Mouse (Mus musculus): ENCODE measurements around the gene Tspan18. TPM values are rescaled to one million over a fixed set of nuclear protein-coding genes. Genes with fewer than 3 reads are reported as not detected.

Gene Tspan18
- total RNA-seq, 1 experiment = 1.4 TPM

DNA sequence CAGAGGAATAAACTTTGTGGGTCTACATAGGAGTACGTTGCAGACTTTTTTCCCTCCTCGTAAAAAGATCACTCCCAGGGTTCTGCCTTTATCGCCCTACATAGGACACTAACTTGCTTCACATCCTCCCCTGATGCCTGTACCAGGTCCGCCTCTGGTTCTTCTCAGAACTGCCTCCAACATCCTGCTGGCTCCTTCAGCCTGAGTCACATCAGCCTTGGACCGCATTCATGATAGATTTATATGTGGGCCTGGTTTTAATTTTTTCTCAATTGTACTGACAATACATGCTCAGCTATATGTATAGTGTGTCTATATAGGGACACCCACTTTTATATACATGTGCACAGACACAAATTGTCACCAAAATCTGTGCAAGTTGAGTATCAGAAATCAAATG, 14.0 kb downstream of the Tspan18 start:
- no peak overlapping the region for H3K27ac ChIP-seq (ENCODE audit: insufficient read depth, low read depth, low read length, poor library complexity, severe bottlenecking)
- in situ Hi-C loops (cut with MboI; ENCODE audit: low sequenced_read_pairs in 2 of 2, unreplicated experiment in 2 of 2) = no loop called here

DNA sequence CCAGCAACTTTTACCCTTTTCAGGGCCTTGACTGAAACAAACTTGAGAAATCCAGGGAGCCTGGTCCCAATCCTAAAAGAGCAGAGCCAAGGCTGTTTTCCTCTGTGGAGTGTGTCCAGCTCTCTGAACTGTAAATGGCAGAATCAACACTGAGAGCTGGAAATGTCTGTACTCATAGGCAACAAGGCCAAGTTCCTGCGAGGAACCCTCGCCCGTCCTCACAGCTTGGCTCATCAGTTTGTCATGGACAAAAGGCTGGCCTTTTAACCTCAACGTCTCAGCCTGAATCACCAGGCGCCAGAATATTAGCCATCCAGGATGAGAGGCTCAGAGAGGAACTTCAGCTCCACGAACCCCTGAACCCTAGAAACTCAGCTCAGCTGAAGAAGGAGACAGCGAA, 14.7 kb downstream of the Tspan18 start:
- no peaks in the 10 kb centered on the region for H3K9me3 ChIP-seq (ENCODE audit: control insufficient read depth, insufficient read depth, low read depth, low read length)
- no peak overlapping the region for H3K9ac ChIP-seq (ENCODE audit: insufficient read depth, low read depth, low read length, poor library complexity, severe bottlenecking)
- DNase-seq (ENCODE audit: low read depth, low spot score) = no peak
- no peaks in the 10 kb centered on the region for H3K4me1 ChIP-seq (ENCODE audit: control insufficient read depth in 2 of 2, insufficient read depth in 2 of 2, low read length in 2 of 2, poor library complexity in 1 of 2)
- no peaks in the 10 kb centered on the region for H3K36me3 ChIP-seq (ENCODE audit: control insufficient read depth, insufficient read depth, low read length, poor library complexity, severe bottlenecking)
- H3K27ac ChIP-seq (ENCODE audit: insufficient read depth, low read depth, low read length, poor library complexity, severe bottlenecking) = no peak overlapping the region
- in situ Hi-C loops (cut with MboI; ENCODE audit: low sequenced_read_pairs in 2 of 2, unreplicated experiment in 2 of 2) = no loop called here
- TF ChIP-seq MAFK (IDR thresholded peaks at IDR 0.05; ENCODE audit: insufficient read depth, low read depth, low read length) (no peak), HCFC1 (IDR thresholded peaks at IDR 0.05; ENCODE audit: borderline replicate concordance, insufficient read depth, low read length) (no peak), ZNF384 (IDR thresholded peaks at IDR 0.05; ENCODE audit: low read depth, low read length) (no peak), ZC3H11A (IDR thresholded peaks at IDR 0.05; ENCODE audit: borderline replicate concordance, low read depth, low read length) (no peak), CHD2 (IDR thresholded peaks at IDR 0.05; ENCODE audit: low read depth, low read length) (no peak)
- no peak overlapping the region for H3K4me3 ChIP-seq (ENCODE audit: insufficient read depth in 1 of 2, low read depth in 1 of 2, low read length in 2 of 2, poor library complexity in 1 of 2, severe bottlenecking in 1 of 2)

More for the DNA sequence above, 14.0 kb downstream of the Tspan18 start:
- Histone ChIP-seq H3K4me3 (ENCODE audit: insufficient read depth in 1 of 2, low read depth in 1 of 2, low read length in 2 of 2, poor library complexity in 1 of 2, severe bottlenecking in 1 of 2) (no peak overlapping the region), H3K9me3 (ENCODE audit: control insufficient read depth, insufficient read depth, low read depth, low read length) (no peaks in the 10 kb centered on the region), H3K4me1 (ENCODE audit: control insufficient read depth in 2 of 2, insufficient read depth in 2 of 2, low read length in 2 of 2, poor library complexity in 1 of 2) (no peaks in the 10 kb centered on the region), H3K36me3 (ENCODE audit: control insufficient read depth, insufficient read depth, low read length, poor library complexity, severe bottlenecking) (no peaks in the 10 kb centered on the region), H3K9ac (ENCODE audit: insufficient read depth, low read depth, low read length, poor library complexity, severe bottlenecking) (no peak overlapping the region)
- TF ChIP-seq CHD2 (IDR thresholded peaks at IDR 0.05; ENCODE audit: low read depth, low read length) (no peak), MAFK (IDR thresholded peaks at IDR 0.05; ENCODE audit: insufficient read depth, low read depth, low read length) (no peak), ZNF384 (IDR thresholded peaks at IDR 0.05; ENCODE audit: low read depth, low read length) (no peak), HCFC1 (IDR thresholded peaks at IDR 0.05; ENCODE audit: borderline replicate concordance, insufficient read depth, low read length) (no peak), ZC3H11A (IDR thresholded peaks at IDR 0.05; ENCODE audit: borderline replicate concordance, low read depth, low read length) (no peak)
- no peak for DNase-seq (ENCODE audit: low read depth, low spot score)

DNA sequence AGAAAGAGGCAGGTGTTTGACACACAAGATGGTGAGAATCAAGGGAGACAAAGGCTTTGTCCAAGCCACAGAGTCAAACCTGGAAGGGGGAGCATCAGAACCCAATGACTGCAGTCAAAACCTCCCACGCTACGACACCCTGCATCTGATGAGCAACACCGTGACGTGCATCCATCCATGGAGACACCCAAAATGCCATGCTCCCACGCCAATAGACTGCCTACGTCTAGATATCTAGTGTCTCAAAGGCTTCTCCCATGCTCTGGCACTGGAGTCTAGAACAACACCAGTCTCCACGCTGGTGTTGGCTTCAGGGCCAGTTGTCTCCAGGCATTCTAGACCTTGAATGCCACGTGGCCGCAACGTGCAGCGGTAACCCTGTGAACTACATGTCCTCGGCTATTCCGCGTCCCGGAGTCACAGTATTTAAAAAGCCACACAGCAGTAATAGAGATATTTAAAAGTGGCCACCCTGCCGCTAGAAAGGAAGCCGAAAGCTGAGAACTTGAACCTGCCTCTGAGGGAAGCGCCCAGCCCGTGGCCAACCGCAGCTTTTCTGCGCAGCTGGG, 15.4 kb downstream of the Tspan18 start:
- Histone ChIP-seq H3K9ac (ENCODE audit: insufficient read depth, low read depth, low read length, poor library complexity, severe bottlenecking) (no peak overlapping the region), H3K27ac (ENCODE audit: insufficient read depth, low read depth, low read length, poor library complexity, severe bottlenecking) (no peak overlapping the region), H3K4me3 (ENCODE audit: insufficient read depth in 1 of 2, low read depth in 1 of 2, low read length in 2 of 2, poor library complexity in 1 of 2, severe bottlenecking in 1 of 2) (no peak overlapping the region), H3K4me1 (ENCODE audit: control insufficient read depth in 2 of 2, insufficient read depth in 2 of 2, low read length in 2 of 2, poor library complexity in 1 of 2) (no peaks in the 10 kb centered on the region), H3K36me3 (ENCODE audit: control insufficient read depth, insufficient read depth, low read length, poor library complexity, severe bottlenecking) (no peaks in the 10 kb centered on the region), H3K9me3 (ENCODE audit: control insufficient read depth, insufficient read depth, low read depth, low read length) (no peaks in the 10 kb centered on the region)
- no peak for TF ChIP-seq ZNF384 (IDR thresholded peaks at IDR 0.05; ENCODE audit: low read depth, low read length)
- no peak for DNase-seq (ENCODE audit: low read depth, low spot score)
- in situ Hi-C loops (cut with MboI; ENCODE audit: low sequenced_read_pairs in 2 of 2, unreplicated experiment in 2 of 2) = no loop called here

DNA sequence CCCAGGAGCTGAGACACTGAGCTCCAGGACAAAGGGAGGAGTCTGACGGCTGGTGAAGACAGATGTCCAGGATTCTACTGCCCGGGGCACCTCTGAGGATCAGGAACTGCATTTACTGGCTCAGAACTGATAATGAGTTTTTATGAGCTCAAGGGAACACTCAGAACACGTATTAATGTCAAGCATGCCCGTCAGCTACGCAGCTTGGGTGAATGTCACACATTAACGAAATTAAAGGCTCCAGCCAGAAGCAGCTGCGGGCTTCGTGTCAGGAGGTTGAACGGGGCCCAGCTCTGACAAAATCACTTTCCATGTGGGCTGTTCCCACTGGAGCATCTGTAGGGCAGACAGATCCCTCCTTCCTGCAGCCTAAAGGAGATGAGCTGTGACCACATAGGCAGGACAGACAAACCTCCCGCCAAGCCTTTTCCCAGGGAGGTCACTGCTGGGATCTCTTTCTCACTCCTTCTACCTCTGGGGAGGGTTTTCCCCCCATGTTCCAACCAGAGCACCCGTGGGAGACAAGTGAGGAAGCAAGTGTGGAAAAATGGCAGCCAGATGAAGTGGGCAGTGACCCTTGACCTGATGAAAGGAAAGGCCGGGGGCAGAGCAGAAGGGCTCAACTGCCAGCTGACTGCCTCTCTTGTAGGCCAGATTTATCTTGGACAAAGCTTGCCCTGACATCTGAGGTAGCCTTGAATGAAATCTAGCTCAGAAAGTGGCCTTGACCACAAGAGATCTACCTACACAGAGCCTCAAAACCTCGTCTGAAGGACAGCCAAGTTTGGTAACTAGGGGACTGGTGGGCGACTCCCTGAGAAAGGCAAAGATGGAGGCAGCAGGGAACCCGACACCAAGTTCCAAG, 20.3 kb downstream of the Tspan18 start:
- Histone ChIP-seq H3K4me3 (ENCODE audit: insufficient read depth in 1 of 2, low read depth in 1 of 2, low read length in 2 of 2, poor library complexity in 1 of 2, severe bottlenecking in 1 of 2) (no peak overlapping the region), H3K27ac (ENCODE audit: insufficient read depth, low read depth, low read length, poor library complexity, severe bottlenecking) (no peak overlapping the region), H3K4me1 (ENCODE audit: control insufficient read depth in 2 of 2, insufficient read depth in 2 of 2, low read length in 2 of 2, poor library complexity in 1 of 2) (no peaks in the 10 kb centered on the region), H3K36me3 (ENCODE audit: control insufficient read depth, insufficient read depth, low read length, poor library complexity, severe bottlenecking) (no peaks in the 10 kb centered on the region), H3K9ac (ENCODE audit: insufficient read depth, low read depth, low read length, poor library complexity, severe bottlenecking) (no peak overlapping the region), H3K9me3 (ENCODE audit: control insufficient read depth, insufficient read depth, low read depth, low read length) (no peaks in the 10 kb centered on the region)
- in situ Hi-C loops (cut with MboI; ENCODE audit: low sequenced_read_pairs in 2 of 2, unreplicated experiment in 2 of 2) = no loop called here
- no peak for DNase-seq (ENCODE audit: low read depth, low spot score)
- TF ChIP-seq ZC3H11A (IDR thresholded peaks at IDR 0.05; ENCODE audit: borderline replicate concordance, low read depth, low read length) (no peak), MAFK (IDR thresholded peaks at IDR 0.05; ENCODE audit: insufficient read depth, low read depth, low read length) (no peak), CHD2 (IDR thresholded peaks at IDR 0.05; ENCODE audit: low read depth, low read length) (no peak), ZNF384 (IDR thresholded peaks at IDR 0.05; ENCODE audit: low read depth, low read length) (no peak), HCFC1 (IDR thresholded peaks at IDR 0.05; ENCODE audit: borderline replicate concordance, insufficient read depth, low read length) (no peak)
